Mouse (Mus musculus) ovary, postnatal 10 days (tissue): ENCODE data around the gene Hddc3.
"Not testable (repeated sequence)": the region's sequence is repeated elsewhere in the genome, so short reads cannot be mapped to it uniquely, and the experiment has no call there.

Experiments used
- DNase-seq: peaks from one replicate; pipeline ENCODE4 v3.0.0; 2022; ENCODE audit warnings: low spot score

The Hddc3 gene

DNA sequence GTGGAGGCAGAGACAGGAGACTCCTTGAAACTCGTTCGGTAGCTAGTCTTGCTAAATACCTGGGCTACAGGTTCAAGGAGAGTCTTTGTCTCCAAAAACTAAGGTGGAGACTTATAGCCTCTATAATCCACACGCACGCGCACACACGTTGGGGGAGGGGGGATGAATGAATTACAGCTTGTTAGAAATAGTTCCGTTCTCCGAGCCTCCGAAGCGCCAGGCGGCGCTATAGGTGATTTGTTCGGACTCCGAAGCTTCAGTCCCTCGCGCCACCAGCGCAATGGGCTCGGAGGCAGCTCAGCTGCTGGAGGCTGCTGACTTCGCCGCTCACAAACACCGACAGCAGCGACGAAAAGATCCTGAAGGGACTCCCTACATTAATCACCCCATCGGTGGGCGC is at the start of gene Hddc3:
Gene Hddc3 (plus strand): TSS at position 247 of the 400 bp plus-strand sequence.
- DNase-seq = peak; percentile 81

DNA sequence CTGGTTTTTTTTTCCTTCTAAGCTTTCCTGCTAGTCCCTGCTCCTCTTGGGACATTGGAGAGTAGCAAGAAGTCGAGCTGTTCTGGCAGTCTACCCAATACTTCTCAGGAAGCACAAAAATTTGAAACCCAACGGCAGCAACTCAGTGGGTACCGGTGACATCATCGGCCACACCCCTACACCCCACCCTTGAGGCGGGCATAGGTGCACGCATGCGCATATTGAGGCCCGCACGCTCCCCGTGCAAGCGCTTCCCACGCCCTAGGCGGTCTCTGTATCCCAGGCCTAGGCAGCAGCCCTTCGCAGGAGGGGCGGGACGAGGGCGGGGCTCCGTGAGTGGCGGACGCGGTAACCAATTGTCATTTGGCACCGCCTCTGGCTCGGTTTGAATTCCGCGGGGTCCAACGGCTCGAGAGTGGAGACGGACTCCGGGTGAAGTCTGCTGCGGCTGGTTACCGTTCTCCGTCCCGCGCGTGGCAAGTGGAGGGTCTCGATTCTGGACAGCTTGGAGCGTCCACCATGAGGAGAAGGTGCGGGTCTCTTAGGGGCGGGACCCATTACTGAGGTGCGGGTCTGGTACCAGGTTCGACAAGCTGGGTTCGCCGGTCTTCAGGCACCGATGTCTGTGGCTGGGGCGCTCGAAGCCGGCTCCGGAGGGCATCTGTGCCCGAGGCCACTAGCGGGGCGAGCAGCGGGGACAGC is 48.7 kb upstream of the Hddc3 start, which contains the start of gene Prc1:
Gene Prc1 (plus strand): TSS at position 389 of the 702 bp plus-strand sequence.
- peak; percentile 99 for DNase-seq

DNA sequence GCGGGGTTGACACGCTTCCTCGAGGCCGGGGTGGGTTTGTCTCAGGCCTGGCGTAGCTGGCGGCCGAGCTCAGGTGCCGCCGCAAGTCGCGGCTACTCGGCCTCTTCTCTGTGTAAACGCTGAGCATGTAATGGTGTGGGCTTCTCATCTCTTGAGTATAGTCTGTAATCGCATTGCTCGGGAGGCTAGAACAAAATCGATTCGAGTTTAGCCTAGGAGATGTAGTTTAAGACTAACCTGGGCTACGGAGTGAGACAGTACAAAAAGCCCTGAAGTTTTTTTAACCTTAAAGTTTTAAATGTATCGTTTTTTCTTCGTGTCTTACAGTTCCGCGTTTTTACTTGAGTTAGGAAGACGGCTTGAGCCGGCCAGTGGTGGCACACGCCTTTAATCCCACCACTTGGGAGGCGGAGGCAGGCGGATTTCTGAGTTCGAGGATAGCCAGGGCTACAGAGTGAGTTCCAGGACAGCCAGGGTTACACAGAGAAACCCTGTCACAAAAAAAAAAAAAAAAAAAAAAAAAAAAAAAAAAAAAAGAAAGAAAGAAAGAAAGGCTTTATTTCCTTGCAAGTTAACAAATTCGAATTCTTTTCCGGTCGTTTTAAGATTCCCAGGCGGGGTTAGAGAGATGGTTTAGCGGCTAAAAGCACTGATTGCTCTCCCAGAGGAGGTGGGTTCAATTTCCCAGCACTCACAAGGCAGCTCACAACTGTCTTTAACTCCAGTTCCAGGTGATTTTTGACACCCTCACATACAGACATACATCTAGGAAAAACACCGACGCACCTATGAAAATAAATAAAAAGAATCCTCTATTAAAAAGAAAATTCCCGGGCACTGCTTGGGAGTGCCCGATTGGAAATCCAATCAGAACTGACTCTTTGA is 47.9 kb upstream of the Hddc3 start:
- no peak for DNase-seq

DNA sequence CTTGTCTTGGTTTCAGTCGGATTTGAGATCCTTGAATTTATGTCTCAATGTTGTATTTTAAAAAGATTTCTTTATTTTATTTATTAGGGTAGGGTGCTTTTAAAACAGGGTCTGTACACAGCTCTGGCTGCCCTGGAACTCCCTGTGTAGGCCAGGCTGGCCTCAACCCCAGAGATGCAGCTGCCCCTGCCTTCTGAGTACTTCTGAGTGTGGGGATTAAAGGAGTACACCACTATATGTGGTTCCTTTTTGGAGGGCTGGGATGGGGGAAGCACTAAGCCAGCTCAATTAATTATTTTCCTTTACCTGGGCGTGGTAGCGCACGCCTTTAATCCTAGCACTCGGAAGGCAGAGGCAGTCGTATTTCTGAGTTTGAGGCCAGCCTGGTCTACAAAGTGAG is 46.4 kb upstream of the Hddc3 start:
- no peak for DNase-seq

DNA sequence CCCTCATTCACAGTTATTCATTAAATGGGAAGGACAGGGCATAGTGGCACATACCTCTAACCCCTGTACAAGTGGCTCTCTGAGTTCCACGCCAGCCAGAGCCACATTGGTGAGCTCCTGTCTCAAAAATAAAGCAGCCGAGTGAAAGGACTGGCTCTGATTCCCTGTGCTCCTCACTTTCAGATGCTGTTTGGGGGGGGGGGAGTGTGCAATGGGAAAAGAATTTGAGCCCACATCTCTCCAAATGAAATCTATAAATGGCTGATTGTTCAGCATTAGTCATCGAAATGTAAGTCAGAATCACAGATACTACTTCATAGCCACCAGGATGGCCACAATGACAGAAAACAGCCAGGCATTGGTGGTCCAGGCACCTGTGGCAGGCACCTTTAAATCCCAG is 45.9 kb upstream of the Hddc3 start:
- DNase-seq = no peak

DNA sequence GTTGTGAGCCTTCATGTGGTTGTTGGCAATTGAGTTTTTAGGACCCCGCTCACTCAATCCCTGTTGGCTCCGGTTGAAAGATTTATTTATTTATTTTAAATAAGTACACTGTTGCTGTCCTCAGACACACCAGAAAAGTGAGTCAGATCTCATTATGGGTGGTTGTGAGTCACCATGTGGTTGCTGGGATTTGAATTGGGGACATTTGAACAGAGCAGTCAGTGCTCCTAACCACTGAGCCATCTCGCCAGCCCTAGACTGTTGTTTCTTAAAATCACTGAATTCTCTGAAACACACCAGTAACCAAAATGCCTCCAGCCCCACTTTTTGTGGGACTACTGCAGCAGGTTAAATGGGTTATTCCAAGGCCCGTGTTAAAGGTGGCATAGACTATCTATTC is 44.1 kb upstream of the Hddc3 start:
- DNase-seq = no peak

DNA sequence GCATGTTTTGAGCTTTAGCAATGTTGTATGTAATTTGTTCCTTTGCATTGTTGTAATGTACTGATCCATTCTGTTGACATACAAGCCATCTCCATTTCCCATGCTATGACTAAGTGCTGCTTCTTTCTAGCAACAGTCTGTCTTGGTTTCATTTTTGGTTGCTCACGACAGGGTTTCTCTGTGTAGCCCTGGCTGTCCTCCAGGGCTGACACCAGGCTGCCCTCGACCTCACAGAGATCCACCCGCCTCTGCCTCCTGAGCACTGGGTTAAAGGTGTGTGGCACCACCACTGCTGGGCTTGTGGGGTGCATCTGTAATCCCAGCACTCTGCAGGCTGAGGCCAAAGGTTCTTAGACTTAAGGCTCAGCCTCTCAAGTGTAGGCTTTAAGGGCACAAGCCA is 43.3 kb upstream of the Hddc3 start:
- no peak for DNase-seq

DNA sequence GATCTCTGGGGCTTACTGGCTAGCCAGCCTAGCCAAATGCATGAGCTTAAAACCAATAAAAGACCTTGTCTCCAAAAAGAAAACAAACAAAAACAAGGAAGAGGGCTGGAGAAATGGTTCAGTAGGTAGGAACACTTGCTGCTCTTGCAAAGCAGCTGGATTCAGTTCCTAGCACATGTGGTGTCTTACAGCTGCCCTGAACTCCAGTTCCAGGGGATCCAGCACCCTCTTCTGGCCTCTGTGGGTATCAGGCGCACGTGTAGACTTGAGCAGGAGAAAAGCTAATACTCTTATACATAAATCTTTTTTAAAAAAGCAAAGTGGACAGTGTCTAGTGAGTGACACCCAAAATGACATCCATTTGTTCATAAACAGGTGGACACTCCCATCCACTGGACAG is 41.4 kb upstream of the Hddc3 start:
- no peak for DNase-seq

DNA sequence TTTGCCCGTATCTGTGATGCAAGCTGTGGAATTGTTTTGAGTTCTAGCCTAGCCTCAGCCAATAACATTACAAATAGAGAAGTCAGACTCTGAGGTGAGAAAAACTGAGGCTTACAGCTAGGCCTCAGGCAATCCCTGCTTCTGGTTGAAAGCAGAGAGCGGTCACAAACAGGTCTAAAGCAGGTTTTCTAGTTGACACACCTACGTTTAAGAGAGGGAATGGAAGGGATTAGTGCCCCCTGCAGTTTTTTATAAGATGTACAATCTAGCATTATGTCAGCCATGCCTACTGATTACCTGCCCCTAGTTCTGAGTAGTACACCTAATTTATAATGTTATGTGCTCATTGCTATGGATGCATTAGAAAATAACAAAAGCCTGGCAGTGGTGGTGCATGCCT is 35.1 kb upstream of the Hddc3 start:
- DNase-seq = no peak

DNA sequence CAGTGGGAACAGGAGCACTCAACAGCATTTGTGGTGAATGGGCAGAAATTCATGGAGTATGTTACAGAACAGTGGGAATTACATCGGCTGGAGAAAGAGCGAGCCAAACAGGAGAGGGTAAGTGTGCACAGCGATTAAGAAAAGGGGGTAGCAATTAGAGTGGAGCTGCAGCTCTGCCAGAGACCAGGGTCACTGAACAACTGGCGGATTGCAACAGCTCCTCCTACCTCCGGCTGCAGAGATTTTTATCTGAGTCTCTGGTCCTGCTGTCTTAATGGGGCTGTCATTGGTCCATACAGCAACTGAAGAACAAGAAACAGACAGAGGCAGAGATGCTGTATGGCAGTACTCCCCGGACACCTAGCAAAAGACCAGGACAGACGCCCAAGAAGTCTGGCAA is 32.1 kb upstream of the Hddc3 start:
- no peak for DNase-seq

DNA sequence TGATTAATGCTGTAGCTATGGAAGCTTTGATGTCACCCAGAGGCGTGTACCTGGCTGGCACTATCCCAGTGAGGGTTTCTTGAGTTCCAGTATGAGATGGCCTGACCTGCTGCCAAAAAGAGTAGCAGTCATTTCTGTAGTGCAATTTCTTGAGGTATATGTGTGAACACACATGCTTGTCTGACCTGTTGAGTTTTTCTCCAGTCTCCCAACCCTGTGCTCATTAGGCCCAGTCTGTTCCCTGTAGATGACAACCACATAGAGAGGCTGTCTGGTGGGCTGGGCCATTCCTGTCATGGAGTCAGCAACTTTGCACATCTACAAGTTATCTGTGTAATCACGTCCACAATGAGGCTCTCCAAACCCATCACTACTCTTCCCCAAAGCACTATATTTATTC is 27.2 kb upstream of the Hddc3 start:
- DNase-seq = no peak

DNA sequence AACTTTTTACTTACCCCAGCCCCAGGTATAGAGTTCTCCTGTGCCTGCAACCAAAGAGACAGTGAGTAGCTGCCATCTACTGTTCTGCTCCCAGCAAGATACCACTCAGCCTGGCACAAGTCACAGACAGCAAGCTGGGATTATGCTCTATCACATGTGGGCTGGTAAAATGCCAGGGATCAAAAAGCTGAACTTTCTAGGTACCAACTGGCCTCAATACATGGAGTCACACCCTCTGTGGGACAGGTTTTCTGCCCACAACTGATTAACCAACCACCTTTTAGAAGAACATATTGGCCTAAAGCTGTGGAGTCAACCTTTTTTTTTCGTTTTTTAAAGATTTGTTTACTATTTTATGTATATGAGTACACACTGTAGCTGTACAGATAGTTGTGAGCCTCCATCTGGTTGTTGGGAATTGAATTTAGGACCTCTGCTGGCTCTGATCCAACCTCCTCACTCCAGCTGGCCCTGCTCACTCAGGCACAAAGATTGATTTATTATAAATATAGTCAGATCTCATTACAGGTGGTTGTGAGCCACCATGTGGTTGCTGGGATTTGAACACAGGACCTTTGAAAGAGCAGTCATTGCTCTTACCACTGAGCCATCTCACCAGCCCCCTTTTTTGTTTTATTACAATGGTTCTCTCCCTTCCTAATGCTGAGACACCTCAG is 25.3 kb upstream of the Hddc3 start:
- DNase-seq = no peak

DNA sequence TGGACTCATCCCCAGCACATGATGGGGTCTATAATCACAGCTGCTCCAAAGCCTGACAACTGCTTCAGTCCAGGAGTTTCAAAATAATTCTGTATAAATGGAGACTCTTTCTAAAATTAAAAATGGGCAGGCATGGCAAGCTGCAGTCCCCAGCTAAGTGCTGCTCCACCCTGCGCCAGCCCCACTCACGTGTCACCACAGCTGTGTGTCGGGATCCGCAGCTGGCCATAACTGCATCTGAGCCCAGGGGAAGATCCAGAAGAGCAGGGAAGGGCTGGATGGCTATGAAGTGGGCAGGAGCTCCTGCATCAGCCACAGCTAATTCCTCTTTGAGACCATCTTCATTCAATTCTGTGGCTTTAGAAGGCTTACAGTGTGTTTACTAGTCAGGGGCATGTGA is 24.2 kb upstream of the Hddc3 start:
- no peak for DNase-seq

DNA sequence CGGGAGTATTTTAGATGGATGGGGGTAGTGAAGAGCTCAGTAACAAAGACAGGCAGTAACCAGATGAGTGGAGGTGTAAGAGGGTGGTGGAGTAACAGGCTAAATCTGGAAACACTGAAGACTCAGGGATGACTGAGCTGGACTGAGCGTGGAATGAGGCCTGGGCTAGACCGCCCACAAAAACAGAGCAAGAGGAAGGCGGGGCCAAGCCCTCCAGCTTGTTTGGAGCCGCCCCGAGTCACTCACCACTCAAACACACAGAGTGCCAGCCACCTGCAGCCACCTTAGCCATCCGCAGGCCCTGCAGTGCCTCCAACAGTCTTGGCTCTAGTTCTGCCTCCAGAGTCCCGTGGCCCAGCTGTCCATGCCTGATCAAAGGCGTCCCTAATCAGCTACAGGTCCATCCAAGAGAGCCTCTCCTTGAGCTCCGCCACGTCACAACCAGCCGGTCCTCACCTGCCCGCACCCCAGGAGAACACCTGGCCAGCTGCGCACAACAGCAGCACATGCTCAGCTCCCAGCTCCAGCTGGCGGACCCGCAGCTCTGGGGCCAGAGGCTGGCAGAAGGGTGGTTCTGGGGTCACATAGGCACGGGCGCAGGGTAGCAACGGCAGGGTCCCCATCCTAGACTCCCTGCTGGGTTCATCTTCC is 22.9 kb upstream of the Hddc3 start:
- no peak for DNase-seq

DNA sequence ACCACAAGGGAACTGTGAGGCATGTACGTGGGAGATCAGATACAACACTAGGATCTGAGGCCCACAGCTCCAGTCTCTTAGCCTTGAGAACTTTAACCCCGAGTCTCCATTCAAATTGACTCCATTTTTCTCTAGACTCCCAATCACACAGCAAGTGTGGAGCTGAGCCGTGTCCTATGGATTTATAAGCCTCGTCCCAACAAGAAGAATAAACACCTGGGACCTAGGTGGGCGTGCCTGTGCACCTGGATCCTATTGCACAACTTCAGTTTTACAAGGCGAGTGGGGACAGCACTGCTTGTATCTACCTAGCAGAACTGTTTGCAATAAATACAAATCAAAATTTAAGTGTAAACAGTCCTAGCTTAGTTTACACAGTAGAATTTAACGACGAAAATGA is 19.6 kb upstream of the Hddc3 start:
- DNase-seq = no peak

DNA sequence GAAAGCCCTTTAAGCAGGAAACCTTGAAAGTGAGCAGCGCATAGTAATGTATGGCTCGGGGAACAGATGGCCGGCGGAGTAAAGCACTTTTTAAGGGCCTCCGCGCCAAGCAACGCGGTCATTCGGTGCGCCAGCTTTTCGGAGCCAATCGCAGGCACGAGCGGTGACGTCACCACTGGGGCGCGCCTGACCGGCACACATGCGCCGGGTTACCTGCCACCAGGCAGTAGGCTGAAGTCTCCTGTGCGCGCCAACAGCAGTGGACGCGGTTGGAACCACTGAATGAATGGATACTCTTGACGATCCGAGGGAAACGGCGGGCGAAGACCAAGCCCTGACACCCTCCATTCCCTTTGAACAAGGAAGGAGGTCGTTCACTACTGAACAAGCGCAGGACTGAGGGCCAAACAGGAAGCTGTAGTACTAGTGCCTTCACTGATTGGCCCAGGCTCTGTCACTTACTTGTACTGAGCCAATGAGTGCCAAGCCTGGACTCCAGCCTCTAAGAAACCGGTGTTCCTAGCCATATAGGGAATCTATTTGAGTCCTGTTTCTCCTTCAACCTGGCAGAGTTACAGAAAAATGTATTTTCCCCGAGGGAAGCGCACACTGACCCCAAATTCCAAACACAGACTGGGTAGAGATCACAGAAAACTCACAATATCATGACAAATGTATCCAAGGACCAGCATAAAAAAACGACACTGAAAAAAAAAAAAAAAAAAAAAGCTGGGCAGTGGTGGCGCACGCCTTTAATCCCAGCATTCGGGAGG is 18.7 kb upstream of the Hddc3 start, which contains the start of gene Rccd1:
Gene Rccd1 (minus strand): TSS at position 412 of the 773 bp plus-strand sequence.
- DNase-seq = peak; percentile 88

DNA sequence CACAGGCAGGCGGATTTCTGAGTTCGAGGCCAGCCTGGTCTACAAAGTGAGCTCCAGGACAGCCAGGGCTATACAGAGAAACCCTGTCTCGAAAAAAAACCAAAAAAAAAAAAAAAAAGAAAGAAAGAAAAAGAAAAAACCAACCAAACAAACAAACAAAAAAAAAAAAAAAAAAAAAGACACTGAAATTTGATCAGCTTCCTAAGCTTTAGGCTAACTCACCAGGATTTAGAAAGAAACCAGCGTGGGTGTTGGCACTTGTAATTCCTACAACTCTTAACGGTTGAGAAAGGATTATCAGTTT is 18.1 kb upstream of the Hddc3 start:
- not testable (repeated sequence) for DNase-seq

DNA sequence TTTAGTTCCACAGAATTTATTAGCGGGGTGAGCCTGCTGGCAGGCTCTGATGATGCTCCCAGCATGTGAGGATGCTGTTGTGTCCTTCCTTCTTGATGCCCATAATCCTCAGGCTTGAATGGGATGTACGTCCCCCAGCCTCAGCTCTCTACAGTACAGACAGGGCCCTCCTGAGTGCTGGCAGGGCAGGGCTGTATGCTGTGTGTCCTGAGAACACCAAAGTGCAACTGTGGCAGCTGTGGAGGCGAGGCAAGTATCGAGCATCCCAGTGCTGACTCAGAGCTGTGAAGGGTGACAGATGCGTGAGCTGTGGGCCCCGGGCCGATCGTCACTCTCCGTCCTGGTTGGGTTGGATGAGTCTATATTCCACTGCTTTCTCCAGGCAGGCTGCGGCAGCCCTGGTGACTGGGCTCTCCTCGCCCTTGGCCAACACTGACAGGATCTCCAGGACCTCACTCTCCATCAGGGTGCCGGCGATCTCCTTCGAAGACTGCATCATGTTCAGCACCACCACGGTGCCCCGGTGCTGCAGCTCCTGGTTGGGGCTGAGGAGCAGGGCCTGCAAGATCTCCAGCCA is 17.5 kb upstream of the Hddc3 start:
- no peak for DNase-seq

DNA sequence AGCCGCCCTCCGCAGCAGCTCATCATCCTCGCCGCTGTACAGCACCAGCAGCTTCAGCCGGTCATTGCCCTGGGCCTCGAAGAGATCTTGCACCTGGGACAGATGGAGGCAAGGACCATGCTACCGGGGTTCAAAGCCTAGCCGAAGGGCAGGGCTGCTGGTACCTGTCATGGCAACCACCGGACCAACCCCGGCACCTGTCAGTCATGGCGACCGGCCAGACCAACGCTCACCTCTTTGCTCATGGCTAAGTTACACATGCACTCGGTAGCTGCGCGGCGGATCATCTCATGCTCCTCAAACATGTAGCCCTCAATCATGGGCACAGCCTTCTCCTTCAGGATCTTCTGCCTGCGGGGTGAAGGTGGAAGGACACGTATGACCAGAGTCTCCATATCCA is 16.8 kb upstream of the Hddc3 start:
- no peak for DNase-seq

DNA sequence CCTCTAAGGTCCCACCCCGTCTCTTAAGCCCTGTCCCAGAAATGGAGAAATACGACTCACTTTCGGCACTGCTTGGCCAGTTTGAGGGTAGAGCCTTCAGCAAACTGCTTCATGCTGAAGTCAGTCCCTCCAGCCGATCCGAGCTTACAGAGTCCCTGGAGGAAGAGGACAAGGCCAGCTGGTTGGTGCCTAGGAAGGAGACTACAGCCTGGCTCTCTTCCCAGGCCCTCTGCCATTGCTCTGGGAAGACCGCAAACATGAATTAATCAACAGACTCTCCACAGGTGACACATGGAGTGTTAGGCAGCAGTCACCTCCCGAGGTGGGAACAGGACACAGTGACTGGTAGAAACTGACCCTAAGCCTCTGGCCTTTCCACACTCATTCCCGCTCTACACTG is 12.6 kb upstream of the Hddc3 start:
- no peak for DNase-seq

DNA sequence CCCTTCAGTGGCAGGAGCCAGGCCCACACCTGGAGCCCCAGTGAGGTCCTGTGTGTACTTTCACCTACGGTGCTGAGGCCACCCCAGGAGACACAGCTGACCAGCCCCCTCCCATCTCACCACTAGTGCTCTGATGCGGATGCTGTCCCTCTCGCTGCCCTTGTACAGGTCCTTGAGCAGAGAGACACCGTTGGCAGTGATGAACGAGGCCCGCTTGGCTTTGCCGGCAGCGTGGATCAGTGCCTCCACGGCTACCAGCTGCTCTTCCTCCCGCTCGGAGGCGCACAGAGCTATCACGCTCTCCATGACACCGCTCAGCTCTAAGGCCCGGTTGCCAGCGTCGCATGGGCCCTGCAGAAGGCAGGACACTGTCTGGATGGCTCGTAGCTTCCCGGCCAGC is 11.5 kb upstream of the Hddc3 start:
- no peak for DNase-seq
